Mouse (Mus musculus): ENCODE measurements around the gene Ttf2.

Ttf2 gene

DNA sequence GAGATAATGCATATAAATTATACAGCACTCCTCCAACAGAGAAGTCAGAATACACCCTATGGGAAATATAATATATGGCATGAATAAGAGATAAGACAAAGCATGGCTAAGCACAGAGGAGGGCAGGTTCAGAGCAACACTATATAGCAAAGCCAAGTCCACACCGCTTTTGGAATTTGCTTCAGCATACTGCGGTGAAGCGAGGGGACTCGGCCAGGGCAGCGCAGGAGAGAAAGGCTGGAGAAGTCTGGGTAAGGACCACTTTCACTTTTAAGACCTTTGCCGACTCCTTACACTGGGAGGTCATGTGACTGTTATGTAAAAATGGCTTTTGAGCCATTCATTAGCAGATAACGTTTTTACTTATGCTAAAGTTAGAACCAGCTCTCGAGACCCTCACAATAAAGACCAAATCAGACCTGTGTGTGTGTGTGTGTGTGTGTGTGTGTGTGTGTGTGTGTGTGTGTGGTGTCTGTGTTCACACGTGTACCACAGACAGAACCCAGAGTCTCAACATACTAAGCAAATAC lies 48.8 kb downstream of the Ttf2 start:
- no peak for DNase-seq (ENCODE audit: inconsistent age in 2 of 2, low spot score in 1 of 2)

DNA sequence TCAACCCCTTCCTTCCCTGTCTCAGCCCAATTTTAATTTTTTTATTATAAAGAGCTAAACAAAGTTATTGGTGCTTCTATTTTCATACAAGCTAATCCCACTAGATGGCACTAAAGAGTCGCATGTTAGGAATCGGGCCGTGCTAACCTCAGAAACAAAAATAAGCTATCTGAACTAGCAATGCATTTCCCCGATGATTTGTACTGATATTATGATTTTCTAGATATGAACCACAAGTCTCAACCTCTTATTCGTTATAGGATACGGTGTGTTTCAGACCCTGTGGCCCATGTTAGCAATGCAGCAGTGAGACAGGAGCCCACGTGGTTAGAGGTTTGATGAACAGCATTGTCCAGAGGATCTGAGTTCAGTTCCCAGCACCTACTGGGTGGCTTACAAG lies 52.6 kb downstream of the Ttf2 start:
- DNase-seq (ENCODE audit: inconsistent age in 2 of 2, low spot score in 1 of 2) = peak in 1 of 2 experiments; percentile 82

GRCm38 (mm10) chr3:100911498-100912213 lies 57.8 kb downstream of the Ttf2 start:
- DNase-seq (ENCODE audit: inconsistent age in 2 of 2, low spot score in 1 of 2) = peak in 1 of 2 experiments; percentile 55

DNA sequence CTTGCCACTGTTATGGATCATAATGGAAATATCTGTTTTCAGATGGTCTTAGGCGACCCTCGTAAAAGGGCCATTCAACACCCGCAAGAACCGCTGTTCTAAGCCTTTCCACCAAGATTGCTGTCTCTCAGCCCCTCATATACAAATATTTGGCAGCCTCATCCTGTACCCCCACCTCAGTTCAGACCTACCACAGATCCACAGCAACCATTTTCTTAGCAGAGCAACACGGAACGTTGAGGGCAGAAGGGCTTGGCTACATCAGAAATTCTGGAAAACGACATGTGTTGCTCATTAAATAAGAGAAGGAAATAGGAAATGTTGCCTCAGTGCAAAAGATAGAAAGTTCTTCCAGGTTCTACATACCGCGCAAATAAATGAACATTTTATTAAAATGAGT lies 58.4 kb downstream of the Ttf2 start:
- no peak for DNase-seq (ENCODE audit: inconsistent age in 2 of 2, low spot score in 1 of 2)

DNA sequence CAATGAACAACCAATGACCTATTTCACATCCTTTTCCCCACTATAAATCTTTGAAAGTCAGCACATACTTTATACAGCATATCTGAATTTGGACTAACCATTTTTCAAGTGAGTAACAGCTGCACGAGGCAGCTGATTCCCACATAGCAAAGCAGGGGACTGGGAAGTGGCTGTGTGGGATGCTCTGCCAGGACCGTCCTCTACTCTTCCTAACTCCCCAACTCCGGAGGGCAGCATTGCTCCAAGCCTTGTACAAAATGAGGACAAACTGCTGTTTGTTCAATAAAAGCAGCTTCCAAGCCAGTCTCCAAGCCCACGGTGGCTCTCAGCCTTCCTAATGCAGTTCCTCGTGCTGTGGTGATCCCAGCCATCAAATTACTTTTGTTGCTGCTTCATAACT lies 58.8 kb downstream of the Ttf2 start:
- no peak for DNase-seq (ENCODE audit: inconsistent age in 2 of 2, low spot score in 1 of 2)

- no peak for DNase-seq (ENCODE audit: inconsistent age in 2 of 2, low spot score in 1 of 2)
These were observed 60.9 kb downstream of the Ttf2 start for GRCm38 (mm10) chr3:100908594-100908993.

GRCm38 (mm10) chr3:100906916-100907315 lies 62.5 kb downstream of the Ttf2 start:
- DNase-seq (ENCODE audit: inconsistent age in 2 of 2, low spot score in 1 of 2) = peak; percentile 35 to 73

GRCm38 (mm10) chr3:100906128-100906527 lies 63.3 kb downstream of the Ttf2 start:
- no peak for DNase-seq (ENCODE audit: inconsistent age in 2 of 2, low spot score in 1 of 2)

GRCm38 (mm10) chr3:100895500-100895899 lies 74.0 kb downstream of the Ttf2 start:
- DNase-seq (ENCODE audit: inconsistent age in 2 of 2, low spot score in 1 of 2) = no peak

DNA sequence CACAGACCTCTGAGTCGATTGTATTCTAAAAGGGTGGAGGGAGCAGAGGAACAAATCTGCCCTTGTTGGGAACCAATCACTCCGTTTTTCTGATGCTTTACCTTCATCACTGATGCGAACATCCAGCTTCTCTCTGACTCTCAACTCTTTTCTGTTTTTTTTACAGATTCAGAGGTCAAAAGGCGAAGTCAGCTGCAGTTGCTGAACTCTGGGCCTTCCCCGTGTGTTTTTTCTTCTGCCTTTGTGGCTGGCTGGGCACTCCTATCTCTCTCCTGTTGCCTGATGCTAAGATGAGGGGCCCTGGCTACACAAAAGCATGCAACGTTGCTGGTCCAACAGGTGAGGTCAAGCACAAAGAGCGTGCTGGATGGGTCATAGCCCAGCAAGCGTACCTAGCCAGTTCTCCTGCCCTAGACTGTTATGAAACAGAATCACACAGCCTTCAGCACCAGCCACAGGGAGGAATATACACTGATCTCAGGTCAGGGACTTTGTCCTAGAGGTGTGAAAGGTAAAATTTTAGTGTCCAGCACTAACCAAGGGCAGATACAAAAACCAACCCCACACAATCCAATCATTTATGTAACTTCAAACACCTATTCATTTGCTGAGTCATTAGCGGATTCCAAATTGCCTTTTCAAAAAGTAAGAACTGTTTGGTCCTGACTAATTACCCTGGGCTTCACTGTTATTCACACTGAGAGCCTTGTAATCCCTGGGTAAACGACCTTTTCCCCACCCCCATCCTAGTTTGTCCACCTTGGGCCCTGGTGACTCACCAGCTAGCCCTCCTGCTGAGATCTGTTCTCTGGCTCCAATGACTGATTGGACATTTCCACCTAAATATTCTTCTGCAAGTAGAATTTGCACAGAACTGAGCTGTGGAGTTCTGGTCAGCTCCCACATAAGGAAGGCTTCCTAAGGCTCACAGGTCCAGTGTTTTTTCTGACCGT lies 76.8 kb downstream of the Ttf2 start:
- DNase-seq (ENCODE audit: inconsistent age in 2 of 2, low spot score in 1 of 2) = peak; percentile 55 to 83

DNA sequence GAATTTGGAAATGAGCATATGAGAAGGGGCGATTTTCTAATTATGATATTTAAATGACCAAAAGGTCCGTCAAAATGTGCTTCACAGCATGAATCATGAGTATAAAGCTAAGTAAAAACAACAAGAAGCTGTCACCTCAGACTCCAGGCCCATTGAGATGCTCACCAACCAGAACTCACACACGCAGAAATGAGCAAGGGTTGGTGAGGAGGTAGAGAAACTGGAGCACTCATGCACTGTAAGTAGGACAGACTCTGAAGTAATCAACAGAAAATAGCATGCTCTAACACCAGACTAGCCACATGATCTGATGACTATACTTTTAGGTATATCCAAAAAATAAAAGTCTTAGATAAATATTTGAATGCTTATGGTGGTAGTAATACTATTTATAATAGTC lies 79.1 kb downstream of the Ttf2 start:
- no peak for DNase-seq (ENCODE audit: inconsistent age in 2 of 2, low spot score in 1 of 2)

DNA sequence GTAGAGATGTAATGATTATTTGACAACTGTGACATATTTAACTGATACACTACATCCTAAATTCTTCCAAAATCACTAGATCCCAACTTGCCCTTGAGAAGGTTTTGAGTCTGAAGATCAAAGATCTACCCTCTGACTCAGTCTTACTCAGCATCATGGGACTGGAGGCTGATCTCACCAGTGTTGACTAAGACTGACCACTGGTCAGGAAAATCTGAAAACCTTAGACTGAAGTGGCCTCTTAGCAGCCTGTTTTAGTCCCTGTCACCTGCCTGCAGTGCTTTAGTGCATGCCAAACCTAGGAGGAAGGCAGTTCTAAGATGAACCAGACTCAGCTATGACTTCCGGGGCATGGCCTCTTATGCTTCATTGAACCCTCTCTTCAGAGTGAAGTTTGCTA lies 80.2 kb downstream of the Ttf2 start:
- DNase-seq (ENCODE audit: inconsistent age in 2 of 2, low spot score in 1 of 2) = peak; percentile 40 to 70

Measured in adrenal gland, adult (tissue).